Mouse (Mus musculus): ENCODE measurements around the gene Myh14.

- TF ChIP-seq CTCF (IDR thresholded peaks at IDR 0.05; ENCODE audit: control insufficient read depth, insufficient read depth, insufficient read length): no peak
- no peak for TF ChIP-seq MYOG (IDR thresholded peaks at IDR 0.05; ENCODE audit: control insufficient read depth, extremely low read depth, insufficient read length)
Observed at GRCm38 (mm10) chr7:44587676-44588075, 83.0 kb downstream of the Myh14 start.

All from C2C12 (cell line).